Mouse (Mus musculus) layer of hippocampus, postnatal 14 days (tissue): ENCODE data around the gene Ormdl3. TPM values are rescaled to one million over a fixed set of nuclear protein-coding genes. Genes with fewer than 3 reads are reported as not detected.

ENCODE experiments used
- DNase-seq, 2 experiments: peaks; one replicate each; pipeline ENCODE4 v3.0.0; 2021 to 2022; ENCODE audit warnings: low spot score in 2 of 2, mixed read lengths in 1 of 2
- total RNA-seq, 2 experiments: library from RNA; stranded (reverse); gene quantifications; 2 replicates each; pipeline ENCODE4 v1.2.3; 2021

The Ormdl3 gene
- total RNA-seq, 2 experiments from 2014 or later, result 49.1 to 57.6 TPM

DNA sequence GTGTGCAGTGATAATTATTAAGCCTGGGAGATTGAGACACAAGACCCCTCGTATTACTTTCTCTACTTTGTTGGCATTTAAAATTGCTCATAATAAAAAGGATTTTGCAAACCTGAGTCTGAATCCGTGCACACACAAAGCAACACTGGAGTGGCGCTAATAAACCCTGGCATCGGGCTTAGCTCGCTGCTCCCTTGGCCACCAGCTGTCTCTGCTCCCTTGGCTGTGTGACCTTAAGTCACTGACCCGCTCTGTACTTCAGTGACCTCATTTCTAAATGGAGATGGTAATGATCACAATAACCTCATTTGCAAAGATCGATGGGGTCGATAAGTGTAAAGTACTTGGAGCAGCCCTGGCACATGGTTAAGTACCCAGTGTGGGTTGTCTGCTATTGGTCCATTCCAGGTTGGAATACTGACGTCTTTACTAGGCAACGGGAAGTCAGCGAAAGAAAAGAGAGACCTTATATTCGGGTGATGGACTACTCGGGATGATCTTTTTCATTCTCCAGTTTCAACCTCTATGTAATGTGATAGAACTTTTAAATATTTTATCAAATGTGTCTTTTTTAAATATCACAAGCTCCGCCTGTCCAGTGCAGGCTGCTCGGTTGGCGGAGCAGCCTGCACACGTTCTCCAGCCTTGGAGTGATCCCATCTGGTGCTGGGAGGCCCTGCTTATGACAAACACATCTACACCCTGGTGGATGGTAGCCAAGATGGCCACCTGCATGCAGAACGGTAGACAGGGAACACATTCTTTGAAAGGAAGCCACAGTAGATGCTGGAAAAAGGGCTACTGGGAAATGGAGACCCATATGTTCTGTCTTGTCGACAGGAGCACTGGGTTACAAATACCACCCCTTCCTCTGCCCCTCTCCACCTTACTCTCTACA is 3.6 kb upstream of the Ormdl3 start:
- DNase-seq, result no peak

DNA sequence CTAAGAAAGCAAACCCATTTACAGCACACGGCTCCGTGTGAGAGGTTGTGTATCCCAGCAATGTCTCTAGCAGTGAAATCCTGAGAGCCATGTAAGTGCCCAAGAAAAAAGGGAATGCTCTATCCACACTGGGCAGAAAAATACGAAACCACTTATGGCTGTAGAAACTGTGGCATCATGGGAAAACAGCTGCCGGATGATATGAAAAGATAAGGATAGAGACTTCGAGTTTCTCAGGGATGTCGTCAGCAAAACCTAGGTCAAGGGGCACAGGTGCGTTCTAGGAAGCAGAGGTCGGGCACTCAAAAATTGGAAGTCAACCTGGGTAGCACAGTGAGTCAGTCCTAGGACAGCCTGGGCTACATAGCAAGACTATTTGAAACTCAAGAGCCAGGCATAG is 2.1 kb upstream of the Ormdl3 start:
- no peak for DNase-seq

DNA sequence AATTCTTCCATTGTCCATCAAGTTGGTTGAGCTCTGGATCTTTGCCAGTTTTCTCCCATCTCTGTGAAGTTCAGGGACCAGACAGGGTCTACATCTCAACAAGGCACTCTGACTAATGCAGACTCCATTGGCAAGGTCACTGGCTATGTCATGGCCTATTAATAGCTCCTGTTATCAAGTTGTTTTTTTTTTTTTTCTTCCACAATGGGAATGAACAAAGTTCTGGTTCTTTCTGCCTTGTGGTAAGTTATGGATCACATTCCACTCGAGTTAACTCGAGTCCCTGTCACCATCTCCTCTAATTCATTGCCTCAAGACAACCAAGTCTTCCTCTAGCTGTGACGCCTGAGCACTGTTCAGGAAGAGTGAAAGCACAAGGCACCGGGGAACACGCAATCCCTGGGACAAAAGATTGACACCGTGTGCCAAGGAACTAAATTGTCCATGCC is 1.7 kb upstream of the Ormdl3 start:
- no peak for DNase-seq

DNA sequence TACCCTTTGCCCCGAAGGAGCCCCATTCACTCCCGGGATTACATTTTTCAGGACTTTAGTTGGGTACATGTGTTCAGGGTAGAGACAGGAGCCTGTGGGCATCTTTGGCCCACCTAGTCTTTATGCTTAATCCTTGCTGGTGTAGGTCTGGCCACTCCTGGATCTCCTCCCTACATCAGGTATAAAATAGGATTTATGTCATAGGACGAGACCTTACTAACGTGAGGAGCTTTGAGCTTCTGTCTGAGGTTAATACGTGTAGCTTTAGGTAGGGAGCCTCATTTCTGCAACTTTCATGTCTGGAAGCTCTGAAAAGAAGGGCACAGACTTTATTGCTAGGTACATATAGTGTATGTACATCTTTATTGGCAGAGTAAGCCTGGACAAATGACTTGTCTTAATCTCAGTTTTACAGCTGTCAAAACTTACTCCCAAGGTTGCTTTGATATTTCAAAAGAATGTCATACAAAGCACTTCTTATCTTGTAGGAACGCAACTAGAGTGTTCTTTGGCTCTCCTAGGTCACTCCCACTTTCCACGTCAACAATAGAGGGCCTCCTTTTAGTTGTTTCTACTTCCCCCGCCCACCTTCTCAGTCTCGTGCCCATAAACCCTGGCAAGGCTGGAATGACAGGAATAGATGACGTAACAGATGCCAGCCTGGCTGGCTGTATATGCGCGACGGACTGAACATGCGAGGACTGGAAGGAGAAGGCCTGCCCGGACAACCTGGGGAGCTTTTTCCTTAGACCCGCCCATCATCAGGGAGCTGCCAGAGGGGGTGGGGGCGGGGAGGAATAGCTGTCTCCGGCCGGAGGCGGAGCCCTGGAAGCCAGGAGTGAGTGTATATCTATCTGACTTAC is 747 bp upstream of the Ormdl3 start:
- peak; percentile 40 to 43 for DNase-seq

DNA sequence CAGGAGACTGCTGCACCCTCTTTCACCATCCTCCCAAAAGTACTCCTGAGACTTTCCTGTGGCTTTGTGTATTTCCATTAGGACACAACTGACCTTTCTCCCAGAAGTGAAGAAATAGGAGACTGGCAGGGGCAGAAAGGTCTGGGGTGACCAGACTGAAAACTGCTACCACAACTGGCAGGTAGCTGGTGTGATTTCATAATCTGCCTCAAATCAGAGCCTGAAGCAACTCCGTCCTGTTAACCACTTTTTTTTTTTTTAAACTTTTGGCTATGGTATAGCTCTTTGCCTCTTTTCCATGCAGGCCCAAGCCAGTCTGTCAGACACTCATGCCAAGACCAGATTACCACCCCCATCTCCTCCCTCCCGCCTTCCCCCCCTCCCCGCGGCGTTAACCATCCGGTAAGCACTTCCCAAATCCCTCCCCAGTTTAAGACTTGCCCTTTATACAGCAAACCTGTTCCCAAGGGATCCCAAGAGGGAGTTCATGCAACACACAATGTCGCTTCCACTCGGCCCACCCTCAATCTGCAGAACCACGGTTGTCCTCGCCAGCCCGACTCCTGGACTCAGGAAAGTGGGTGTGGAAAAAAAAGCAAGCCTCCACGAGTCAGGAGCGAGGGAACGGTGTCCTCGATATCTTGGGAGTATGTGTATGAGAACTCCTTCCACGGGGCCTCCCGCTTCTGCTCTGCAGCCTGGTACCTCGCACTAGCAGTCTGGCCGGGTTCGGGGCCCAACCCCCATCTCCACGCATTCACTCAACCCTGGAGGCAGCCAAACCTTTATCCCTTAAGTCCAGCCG is 879 bp downstream of the Ormdl3 start:
- peak in 1 of 2 experiments; percentile 31 for DNase-seq

DNA sequence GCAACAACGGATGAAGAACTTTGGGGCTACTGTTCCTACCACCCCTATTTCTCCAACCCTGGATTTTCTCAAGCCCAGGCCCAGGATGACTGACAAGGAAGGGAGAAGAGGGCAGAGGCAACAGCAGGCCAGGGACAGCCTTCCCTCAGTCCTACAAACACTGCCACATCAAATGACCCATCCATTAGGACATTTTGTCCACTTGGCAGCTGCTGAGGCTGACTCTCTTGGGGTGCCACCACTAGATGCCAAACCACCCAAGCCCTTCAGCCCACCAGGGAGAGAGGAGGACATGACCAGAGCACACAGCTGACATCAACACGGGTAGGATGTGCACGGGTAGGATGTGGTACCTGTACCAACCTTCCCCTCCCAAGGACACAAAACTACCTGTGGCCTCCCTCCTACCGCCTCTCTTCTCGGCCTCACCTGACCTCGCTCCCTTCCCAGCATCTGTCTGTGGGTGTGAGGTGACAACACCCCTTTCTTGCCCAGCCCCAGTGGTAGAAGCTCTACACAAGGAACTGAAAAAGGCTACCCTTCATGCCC is 2.5 kb downstream of the Ormdl3 start:
- DNase-seq, result no peak

DNA sequence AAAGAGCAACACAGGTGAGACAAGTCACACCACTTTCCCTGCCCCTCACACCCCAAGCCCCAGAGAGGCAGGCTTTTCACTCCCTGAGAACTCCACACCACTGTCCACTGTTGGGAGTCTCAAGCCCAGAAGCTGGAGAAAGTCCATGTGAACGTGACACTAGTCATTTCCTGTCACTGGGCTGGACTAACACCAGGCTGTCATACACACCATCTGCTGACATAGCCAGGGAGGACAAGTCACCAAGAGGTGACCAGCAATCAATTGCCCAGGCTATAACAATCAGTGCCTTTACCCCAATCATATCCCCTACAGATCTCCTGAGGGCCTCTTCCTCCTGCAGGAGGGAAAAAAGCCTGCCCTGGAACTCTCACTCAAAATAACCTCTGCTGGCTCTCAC is 3.0 kb downstream of the Ormdl3 start:
- DNase-seq, result no peak

DNA sequence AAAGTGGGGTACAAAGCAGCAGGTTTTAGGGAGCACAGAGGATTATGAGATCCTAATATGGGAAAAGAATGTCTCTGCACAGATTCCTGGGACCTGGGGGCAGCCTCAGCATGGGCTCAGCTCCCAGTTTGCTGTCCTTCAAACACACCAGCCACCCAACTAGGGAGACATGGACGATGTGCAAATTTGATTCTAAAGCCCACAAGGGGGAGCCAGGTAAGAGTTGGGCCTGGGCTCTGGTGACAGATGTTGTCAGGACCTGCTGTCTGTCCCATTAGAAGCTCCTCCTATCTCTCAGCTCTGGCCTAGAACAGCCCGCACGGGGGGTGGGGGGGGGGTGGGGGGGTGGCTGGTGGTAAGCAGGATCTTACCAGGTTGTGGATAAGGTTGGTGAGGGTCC is 3.6 kb downstream of the Ormdl3 start:
- no peak for DNase-seq

DNA sequence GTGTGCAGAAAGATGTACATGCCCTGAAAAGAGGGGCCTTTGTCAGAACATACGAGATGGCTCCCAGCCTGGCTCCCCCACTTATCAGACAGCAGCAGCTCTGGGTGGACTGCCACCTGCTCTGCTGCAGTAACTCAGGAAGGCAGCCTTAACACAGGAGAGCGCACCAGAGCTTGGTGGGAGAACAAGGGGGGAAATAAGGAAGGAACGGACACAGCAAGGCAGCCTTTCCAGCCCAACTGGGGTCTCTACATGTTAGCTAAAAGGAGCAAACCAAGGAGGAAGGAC is 4.0 kb downstream of the Ormdl3 start:
- DNase-seq, result no peak

DNA sequence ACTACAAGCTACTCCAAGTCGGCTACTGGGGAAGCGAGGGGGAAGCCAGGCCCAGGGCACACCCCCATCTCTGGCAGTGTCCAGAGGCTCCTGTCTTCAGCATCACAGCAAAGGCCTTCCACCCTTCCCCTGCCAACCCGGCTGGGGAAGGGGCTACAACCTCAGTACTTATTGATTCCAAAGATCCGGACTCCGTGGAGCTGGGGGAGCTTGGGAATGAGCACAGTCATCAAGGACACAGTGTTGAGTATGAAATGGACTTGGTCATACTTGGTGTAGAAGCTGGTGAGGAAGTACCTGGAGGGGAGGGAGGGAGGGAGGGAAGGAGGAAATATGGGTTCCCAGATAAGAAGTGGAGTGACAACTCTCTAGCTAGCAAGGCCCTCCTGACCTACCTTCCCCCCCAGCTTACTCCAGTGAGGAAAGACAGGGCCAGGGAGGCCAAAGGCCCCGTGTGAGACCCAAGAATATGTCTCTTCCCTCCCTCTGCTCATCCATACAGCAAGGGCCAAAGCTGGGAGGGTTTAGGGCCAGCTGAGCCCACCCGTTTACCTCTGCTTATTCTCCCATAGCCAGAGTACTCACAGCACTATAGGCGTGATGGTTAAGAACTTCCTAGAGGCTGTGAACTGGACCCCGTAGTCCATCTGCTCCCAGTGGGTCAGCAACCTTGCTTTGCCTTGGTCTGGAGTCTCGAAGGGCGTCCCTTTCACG is 4.5 kb downstream of the Ormdl3 start:
- DNase-seq, result no peak

DNA sequence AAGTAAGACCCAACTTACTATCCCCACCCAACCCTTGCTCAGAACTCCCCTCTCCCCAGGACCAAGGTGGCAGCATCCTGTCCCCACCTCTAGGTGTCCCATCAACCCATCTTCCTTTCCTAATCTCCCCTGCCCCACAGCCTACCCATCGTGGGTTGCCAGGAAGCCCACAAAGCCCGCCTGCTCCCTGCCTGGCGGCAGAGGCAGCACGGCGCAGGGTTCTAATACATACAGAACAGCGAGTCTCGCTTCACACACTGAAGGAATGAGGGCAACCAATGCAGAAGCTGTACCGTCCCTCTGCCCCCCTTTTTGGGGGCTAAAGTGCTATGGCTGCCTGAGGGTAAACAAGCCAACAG is 5.2 kb downstream of the Ormdl3 start:
- DNase-seq, result no peak

DNA sequence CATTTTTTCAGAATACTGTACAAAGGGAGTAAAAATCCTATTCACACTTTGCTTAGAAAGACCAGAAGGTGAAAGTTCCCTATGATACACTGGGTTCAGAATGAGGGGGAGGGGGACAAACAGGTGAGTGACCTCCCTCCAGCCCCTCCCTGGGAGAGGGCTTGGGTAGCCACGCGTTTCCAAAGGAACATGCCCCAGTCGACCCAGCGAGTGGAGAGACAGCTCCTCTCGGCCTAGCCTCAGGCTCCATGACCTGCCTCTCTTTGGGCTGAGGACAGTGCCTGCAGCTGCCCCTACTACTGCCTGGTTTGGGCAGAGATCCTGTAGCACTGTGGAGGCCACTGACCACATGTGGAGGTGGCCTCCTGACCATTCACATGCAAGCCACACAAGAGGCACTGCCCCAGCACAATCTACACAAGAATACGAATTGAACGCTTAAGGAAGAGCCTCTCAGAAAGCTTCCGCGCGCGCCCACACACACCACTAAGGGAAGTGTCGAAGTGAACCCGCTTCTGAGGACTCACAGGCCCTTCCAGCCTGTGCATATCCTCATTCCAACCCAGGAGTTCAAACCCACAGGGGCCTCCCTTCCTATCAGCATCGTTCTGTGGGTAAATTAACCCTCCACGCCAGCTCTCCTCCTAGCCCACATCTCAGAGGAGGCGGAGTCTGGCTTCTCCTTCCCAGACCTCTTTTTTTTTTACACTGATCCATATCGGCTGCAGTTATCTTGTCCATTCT is 5.7 kb downstream of the Ormdl3 start:
- no peak for DNase-seq

DNA sequence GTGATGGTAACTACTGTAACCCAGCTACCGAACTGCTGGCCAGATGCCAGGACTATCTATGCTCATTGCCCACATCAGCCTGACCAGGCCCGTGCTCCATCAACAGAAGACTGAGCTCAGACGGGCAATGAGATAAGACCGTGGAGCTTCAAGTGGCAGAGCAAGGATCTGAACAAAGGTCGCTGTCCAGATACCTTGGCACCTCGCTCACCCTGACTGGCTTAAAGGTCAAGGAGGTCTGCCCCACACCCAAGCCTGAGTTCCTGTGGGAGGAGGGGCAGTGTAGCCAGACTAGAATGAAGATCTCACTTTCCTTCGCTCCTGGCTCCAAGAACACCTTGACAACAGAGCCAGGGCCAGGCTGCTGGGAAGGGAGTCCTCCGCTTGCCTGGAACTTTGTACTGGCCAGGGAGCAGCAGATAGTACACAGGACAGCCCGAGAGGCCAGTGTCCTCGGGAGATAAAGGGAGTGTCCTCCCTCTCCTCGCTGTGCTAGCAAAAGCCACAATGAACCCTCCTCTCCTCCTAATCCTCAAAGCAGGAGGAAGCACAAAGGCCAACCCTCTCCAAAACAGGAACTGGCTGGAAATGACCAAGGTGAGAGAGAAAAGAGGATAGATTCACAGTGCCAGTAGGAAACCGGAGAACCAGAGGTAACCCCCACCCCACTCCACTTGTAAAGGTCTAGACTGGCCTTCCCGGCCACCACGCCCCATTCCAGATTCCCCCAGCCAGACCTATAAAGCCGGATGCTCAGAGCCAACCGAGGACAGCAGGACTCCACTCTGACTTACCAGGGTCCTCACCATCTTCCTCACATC is 6.7 kb downstream of the Ormdl3 start:
- DNase-seq, result no peak

DNA sequence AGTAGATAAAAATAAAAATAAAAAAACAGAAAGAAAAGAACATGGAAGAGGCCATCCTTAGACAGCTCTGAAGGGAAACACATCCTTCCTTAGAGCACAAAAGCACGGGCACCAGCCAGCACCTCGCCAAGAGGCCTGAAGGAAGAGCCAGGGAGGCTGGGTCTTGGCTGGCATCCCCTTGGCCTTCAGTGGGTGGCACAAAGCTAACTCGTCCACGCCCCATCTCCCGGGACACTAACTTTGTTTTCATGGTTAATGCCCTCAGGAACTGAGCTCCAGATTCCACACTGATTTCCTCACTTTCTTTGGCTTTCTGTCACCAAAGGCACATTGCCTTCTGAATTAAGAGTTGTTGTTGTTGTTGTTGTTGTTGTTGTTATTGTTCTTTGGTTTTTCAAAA is 9.4 kb downstream of the Ormdl3 start:
- DNase-seq, result peak in 1 of 2 experiments; percentile 24

DNA sequence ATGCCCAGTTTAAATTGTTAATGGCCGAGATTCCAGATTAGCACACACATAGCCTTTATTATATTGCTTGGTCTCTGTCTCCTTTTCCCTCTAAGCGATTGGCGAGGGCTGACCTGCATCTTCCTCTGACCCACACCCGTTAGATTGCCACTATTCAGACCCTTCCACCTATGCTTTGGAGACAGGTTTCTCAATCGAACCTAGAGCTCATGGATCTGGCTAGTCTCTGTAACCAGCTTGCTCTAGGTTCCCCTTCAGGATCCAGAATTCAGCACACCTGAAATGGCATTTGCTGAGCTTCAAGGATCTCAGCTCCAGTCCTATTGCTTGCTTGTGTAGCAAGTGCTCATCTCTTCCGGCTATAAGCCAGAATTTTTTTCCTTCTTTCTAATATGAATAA is 17.7 kb downstream of the Ormdl3 start:
- DNase-seq, result no peak

DNA sequence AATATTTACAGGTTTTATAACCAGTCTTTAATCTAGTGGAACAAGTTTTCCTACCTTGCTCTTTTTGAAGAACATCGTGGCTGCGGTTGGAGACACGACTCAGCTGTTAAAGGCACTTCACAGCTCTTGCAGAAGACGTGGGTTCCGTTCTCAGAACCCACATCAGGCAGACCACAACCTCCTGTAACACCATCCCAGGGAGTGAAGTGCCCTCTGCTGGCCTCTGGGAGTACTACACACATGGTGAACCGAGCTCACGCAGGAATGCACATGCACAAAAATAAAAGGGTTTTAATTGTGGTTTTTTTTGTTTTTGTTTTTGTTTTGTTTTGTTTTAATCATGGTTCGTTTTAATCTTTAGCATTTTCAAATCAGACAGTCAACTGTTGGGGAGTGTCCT is 18.8 kb downstream of the Ormdl3 start:
- no peak for DNase-seq

DNA sequence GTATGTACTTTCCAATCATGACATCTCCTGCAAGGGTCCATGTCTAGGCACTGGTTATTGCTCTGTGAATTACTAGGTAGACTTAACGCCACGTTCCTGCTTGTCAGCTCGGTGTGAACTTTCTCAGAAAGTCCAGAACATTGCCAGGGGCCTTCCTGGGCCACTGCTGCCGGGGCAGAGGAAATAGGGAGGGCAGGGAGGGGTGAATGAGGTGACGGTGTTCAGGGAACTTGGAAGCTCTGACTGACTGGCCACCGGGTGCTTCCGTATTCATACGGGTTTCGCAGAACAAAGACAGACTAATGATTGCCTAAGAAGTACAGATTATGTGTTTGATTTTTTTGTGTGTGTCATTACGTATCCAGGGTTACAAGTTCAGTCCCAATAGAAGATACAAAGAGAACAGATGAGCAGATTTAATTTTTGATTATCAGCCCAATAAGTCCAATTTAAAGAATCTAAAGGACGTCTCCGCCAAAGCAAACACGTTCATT is 23.2 kb downstream of the Ormdl3 start:
- no peak for DNase-seq

DNA sequence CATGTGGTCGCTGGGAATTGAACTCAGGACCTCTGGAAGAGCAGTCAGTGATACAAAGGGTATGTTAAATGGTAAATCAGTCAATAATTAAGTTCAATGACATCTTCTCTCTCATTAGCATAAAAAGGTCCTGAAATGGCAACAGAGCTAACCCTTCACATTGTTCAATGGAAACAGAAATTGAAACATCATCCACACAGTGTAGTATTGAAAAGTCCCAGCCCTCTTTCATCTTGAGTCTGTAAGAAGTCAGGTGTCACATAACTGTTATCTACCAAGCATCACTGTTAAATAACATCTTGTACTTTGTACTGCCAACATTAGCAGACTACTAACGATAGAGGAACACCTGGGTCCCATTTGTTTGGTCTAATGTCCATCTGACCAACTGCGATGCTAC is 24.1 kb downstream of the Ormdl3 start:
- no peak for DNase-seq

DNA sequence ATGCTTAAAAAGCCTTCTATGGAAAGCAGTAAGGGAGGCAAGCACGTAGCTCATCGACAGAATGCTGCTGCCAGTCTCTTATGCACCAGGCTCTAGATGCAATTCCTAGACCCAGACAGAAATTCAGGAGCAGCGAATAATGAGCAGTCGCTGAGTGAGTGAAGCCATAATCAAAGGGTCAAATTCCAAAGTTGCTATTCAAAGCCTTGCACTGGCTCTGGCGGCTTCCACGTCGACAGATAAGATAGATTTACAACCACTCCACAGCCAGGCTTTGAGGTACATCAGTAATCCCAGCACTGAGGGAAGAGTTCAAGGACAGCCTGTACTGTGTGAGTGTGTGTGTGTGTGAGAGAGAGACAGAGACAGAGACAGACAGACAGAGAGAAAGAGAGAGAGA is 26.2 kb downstream of the Ormdl3 start:
- no peak for DNase-seq
